Mouse (Mus musculus) c-Kit-positive CD71-positive TER-119-negative erythroid progenitor cells, embryonic 14.5 days (primary cell): Measurements from ENCODE around the gene Trp53i13.
A peak's percentile ranks its signal among the peaks of the same experiment; 100 is the strongest.

ENCODE experiments used
- DNase-seq: peaks from one replicate; pipeline ENCODE4 v3.0.0-alpha.2; 2013; ENCODE audit warnings: low read depth

Gene Trp53i13

DNA sequence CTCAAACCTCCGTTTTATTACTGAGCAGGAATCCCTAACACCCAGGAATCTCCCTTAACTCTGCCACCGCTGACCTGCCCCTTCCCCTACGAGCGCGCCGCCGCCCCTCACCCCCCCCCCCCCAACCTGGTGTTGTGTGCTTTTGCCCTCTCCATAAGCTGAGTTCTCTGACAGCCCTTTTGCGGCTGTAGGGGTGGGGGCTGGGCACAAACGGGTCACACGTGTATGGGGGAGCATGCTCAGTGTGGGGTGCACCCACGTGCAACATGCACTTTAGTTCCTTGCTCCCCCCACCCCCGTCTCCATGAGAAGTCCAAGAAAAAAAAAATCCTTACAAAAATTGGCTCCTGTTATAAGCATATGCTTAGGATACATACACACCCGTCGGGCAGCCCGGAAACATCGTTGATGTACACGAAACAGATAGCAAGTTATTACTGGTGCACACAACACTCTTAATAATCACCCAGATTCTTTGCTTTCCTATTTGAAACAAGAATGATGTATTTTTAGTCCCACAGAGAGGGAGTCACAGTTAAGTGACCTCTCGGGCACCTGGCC is 23.4 kb downstream of the Trp53i13 start:
- no peak for DNase-seq

DNA sequence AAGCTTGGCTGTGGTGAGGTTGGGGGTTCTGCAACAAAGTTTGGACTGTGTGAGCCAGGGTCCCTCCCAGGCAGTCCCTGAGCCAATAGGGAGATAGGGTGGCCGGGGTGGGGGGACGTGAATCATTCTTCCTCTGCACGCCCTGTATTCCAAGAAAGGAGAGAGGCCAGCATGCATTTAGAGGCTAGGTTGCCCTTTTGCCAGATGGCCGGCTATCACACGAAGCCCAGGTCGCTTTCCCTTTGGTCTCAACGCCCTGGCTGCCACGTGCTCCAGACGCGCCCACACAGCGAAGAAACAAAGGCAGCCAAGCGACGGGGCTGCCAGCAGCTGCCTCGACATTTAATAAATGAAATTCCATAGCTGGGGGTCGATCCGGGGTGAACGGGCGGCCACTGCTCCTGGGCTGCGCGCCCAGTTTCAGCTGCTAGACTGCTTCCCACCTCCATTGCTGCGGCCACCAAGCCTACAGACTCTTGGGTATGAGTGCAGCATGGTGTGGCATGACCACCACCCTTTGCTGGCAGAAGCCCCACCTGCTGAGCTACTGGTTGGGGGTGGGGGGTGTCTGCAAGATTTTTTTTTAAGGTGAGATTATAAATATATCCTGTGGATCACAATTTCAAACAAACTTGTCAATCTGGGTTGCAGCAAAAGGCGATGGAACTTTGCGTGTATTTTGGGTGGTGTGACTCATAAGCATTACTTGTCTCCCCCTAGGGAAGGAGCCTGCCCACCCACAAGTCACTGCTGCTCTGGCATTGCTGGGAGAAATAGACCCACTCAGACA is 24.1 kb downstream of the Trp53i13 start:
- DNase-seq = no peak

DNA sequence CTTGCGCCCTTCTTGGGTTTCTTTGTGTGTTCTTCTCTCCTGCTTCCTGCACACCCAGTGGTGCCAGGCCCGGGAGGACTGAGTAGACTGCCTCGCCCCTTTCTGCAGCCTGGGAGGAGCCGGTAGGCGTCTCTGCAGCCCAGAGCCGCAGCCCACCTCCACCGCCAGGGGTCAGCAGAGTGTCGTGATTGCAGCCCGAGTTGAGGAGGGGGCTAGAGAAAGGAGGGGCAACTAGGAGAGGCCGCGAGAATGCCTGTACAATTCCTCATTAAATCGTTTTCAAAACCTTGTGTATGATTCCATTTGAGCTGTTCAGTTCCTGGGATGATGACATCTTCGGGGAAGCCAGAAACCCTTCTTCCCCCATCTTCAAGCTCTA is 24.7 kb downstream of the Trp53i13 start:
- DNase-seq = no peak

DNA sequence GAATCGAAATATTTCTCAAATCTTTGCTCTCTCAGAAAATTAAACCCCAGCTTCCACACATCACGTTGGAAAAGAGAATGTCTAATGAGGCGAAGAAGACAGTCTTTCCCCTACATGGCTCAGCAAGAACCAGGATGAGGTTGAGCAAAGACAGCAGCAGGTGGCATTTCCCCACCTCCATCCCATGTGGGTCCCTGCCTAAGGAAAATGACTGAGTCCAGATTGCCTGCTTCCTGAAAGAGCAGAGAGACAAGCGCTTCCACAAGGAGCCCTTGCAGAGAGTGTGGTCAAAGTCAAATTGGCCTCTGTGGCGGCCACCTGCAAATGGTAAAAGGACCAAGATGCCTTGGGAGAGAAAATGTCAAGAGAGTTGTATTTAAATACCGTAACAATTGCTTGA is 25.3 kb downstream of the Trp53i13 start:
- DNase-seq = no peak

DNA sequence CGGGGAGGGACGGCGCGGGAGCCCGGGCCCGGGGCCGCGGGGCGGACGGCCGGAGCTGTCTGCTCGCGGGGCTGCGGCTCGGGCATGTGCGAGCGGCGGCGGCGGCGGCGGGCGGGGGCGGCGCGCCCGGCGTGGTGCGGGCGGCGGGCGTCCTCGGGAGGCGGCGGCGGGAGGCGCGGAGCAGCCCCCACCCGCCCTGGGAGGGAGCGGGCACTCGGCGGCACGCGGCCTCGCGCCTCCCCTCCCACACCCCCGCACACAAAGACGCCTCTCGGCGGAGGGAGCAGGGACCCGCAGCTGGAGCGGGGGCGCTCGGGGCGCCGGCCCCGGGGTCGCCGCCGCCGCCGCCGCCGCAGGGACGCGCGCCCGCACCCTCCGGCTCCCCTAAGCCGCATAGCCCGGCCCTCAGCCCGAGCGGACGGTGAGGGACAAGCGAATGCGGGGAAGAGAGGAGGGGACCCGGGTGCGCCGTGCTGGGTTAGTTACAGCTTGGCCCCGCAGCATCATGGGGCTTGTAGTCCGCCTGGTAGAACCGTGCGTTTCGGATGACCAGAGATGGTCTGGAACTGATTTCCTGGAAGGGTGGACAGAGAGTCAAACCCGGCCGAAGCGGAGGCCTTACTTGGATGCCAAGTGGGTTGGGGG is 26.1 kb downstream of the Trp53i13 start, which contains the start of gene Ankrd13b:
TSS of gene Ankrd13b (minus strand) at position 88 of the 645 bp plus-strand sequence.
- DNase-seq = no peak

DNA sequence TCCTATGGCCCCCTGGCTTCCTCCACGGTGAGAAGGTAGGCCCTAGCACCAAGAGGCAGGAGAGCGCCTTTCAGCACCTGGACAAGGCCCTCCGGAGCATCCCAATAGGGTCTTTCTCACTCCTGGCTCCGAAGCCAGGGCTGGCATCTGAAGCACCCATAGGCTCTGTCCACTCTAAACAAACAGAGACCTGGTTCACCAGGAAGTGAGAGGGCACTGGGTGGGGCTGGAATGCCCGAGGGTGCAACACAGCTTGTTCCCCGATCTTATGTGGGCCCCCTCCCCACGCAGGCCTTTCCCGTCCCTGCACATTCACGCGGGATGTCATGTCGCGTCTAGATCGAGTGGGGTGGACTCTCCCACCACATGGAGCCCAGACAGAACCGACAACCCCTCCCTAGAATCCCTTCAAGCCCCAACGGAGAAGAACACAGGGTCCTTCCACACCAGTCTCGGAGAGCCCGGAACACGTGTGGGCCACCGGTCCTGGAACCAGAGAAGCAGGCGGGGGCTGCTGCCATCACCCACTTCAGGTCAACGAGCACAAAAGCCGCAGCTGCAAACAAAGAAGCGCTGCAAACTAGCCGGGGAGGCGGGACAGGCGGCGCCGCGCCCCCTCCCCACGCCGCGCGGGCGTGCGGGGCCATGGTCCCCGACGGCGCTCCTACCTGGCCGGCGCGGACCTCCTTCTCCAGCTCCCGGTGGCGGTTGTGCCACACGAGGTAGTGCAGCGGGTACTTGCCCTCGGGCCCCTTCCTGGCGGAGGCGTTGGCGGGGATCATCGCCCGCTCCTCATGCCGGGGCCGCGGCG is 26.8 kb downstream of the Trp53i13 start:
- no peak for DNase-seq

DNA sequence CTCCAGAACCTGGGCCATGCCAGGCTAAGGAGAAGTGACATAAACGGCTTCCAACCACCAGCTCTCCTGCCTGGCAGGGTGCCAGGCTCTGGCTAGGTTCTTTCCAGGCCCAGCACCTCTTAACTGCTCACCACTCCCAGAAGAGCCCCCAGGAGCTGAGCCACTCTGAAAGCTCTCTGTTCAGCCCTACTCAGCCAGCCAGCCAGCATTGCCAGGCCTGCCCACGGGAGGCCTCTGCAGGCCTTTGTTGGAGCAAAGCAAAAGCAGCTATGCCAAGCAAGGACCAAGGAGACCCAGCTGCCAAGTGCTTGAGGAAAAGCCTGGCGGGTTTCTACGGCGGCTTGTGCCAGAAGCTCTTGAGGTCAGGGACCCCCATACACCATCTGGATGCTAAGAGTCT is 29.0 kb downstream of the Trp53i13 start:
- no peak for DNase-seq

DNA sequence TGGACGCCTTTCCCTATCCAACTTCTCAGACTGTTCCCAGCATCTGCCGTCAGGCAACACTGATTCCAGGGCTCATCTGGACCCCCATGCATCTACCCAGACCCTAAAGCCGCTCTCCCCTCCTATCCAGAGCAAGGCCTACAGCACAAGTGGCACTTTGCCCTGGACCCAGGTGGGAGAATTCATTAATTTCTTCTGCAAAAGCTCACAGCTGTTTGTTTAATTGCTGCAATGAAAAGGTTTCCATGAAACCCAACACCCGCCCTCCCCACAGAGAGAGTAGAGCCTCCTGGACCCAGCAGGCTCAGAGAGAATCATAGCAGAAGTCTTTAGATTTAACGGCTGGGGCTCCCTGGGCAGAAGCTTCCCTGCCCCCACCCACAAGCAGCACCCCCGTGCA is 30.6 kb downstream of the Trp53i13 start:
- DNase-seq = no peak

DNA sequence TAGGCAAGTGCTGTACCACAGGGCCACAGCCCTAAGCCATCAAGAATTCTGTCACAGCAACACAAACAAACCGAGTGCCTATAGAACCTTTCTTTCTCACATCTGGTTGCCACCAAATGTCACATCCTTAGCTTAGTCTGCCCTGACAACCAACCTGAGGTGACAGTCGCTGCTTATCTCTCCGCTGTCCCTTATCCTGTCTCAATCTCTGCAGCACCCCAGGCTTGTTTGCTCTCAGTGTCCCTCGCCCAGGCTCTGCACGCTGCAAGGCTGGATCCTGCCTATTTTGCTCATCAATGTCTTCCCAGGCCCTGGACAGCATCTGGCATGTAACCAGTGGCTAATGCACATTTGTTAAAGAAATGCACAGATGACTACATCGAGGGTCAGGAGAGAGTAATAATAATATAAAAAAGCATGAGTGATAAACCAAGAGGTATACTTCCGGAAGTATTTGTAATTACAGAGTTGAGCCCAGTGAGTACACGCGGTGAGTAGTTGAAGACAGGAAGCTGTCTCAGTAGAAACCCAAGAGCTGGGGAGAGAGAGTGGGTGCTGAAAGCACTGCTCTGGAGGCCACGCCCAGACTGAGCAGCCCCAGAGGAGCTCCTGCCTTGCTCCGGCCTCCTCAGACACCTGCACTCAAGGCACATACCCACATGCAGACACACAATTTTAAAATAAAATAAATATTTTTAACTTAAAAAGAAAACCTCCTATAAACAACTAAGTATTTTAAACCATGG is 32.1 kb downstream of the Trp53i13 start:
- DNase-seq = no peak

DNA sequence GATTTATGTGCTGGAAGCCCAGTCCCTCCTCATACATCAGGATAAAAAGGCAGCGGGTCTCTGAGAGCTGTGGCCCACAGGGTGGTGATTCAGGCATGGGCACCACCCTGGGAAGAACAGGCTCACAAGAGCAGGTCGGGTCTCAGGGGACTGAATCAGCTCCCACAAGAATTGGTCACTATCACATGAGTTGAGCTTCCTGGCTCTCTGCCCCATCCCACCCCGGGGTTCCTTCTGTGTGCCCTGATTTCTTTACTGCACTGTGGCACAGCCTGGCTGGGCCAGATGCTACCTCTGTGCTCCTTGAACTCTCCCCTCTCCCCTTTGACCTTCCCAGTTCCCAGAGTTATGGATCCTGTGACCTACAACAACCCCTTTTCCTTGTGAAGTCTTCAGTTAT is 32.7 kb downstream of the Trp53i13 start:
- no peak for DNase-seq

DNA sequence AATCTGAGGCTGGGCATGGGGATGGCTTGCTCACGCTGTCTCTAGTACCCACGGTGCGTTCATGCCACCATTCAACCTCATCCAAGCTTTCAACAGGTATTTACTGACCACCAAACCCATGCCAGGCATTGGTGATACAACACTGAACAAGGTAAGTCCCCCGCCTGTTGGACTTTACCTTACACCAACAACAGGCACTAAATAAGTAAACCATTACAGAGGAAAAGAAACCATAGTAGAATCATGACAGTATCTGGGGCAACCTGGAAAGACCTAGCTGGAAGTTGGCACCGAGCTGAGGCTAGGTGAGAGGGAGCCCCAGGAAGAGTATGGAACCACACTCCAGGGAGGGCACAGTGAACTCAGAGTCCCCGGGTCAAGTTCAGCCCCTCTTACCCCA is 38.9 kb downstream of the Trp53i13 start:
- no peak for DNase-seq

DNA sequence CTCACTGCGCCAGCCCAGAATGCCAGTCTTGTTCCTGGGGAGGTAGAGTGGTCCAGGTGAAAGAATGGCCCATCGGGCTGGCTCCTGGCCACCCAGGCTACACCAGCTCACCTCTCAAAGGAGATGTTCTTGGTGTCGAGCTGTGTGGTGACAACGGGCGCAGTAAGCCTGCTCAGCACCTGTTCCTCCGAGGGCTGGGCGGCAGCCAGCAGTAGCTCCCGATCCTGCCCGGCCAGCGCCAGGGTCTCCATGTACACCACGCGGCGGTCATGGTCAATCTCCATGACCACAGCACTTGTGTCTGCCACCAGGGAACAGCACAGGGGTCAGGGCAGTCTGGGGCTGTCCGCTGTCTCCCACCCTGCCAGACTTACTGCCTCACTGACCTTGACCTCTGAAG is 39.6 kb downstream of the Trp53i13 start:
- DNase-seq = no peak

DNA sequence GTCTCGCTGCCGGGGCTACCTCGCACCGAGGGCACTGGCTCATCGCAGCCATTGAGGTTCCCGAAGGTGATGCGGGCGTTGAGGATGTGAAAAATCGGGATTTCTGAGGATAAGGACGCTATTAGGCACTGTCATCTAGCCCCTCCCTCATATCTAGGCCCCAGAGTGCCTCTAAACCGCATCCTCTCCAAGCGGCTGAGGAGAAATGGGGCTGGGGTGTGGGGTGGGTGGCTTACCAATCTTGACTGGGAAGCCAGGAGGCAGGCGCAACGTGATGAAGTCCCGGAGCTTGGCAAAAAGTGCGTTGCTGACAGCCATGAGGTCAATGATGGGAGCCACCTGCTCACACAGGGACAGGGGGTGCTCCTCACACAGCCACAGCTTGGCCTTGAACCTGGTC is 43.0 kb downstream of the Trp53i13 start:
- DNase-seq = no peak

DNA sequence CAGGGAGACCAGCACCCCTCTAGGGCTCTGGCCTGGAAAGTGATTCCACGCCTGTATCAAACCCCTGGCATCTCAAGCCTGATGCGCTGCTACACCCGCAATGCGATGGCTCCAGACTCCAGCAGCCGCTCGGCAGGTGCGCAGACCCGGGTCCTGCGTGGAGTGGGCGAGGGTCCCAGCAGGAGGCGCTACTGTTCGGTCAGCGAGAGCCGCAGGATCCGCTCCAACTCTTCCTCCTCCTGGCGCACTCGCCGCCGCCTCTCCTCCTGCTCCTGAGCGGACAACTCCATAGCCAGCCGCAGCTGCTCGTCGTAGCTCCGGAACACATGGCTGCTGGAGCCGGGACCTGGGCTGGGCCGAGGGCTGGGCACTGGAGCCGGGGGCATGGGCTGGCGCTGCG is 44.4 kb downstream of the Trp53i13 start:
- DNase-seq = no peak

DNA sequence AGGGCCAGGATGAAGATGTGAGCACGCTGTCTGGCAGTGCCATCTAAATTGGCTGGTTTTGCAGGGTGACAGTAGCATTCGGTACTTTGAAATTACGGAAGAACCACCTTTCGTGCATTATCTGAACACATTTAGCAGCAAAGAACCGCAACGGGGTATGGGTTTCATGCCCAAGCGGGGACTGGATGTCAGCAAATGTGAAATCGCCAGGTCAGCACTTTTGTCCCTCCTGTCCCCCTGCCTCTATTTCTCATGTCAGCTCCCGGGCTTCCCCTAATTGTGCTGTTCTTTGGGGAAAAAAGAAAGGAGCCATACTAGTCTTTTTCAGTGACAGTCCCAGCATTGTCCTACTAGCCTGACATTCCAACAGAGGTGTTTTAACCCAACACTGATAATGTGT is 47.4 kb downstream of the Trp53i13 start:
- DNase-seq = no peak

DNA sequence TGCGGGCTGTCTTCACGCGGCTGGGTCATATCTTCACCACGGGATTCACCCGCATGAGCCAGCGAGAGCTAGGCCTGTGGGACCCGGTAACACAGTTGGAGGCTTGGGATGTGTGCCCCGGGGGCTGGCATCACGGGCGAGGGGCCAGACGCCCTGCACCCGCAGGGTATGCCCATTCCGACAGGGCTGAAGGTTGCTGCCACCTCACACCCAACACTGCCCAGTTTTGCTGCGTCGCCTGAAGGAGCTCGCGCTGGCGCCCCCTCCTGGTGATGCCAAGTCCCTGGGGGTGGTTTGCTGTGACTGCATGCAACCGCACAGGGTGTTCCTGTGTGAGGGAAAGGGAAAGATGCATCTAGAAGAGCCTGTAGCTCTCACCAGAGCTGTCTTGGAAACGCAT is 48.0 kb downstream of the Trp53i13 start:
- DNase-seq = peak; percentile 63

DNA sequence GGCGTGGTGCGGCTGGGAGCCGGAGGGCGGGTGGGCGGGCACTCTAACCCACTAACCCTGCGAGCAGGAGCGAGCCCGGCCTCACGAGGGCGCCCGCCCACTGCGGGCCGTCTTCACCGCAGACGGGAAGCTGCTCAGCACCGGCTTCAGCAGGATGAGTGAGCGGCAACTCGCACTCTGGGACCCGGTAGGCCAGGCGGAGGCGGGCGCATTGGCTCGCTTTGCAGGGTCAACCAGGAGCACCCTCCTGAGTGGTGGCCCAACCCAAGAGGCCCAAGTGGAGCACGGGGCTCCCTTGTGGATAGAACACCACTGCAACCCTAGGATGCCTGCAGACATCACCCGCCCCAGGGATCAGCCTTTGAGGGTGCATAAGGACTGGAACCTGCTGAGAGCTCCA is 48.6 kb downstream of the Trp53i13 start:
- peak; percentile 36 for DNase-seq

DNA sequence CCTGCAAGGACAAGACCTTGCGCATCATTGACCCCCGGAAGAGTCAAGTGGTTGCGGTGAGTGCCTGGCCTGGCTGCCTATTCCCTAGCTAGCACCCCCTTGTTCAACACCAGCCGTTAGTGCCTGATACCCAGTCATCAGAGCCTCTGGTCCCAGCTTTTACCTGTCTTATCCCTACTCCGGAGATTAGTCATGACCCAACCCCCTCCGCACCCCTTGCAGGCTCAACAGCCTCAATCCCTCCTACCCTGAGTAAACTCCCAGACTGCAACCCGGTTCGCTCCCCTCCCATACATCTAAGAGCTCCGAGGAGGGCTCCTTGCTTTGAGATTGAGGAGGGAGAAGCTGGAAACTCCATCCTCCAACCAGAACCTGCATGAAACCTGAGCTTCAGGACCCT is 49.2 kb downstream of the Trp53i13 start:
- DNase-seq = no peak

DNA sequence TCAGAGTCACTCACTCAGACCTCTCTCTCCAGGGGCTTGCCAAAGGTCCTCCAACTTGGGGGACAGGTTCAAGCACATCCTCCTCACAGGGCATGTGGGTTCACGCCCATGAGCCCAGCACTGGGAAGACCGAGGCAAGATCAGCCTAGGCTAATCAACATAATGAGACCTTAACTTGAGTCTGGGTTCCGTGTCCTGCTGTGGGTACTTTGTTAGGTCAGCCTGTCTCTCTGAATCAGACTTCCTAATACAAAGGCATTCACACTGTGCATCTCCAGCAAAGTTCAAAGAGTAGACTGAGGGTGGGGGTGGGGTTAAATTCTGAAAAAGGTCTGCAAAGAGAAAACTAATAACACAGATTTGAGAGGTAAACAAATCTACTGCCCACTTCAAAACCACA is 50.7 kb downstream of the Trp53i13 start:
- no peak for DNase-seq

DNA sequence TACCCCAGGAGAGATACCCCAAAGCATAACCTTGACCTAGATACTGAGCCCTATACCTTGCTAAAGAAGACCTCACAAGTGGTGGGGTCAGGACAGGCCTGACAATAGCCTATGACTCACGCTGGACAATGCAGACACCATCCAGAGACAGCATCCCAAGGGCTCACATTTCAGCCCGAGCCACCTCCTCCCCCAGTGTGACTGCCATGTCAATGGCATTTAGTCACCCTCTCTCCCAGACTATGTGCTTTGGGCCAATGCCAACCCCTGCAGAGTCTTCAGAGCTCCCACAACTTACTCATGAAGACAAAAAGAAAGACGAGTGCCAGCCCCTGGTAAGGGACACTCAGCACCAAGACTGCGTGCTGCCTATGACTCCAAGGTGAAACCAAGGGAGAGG is 51.1 kb downstream of the Trp53i13 start:
- no peak for DNase-seq

DNA sequence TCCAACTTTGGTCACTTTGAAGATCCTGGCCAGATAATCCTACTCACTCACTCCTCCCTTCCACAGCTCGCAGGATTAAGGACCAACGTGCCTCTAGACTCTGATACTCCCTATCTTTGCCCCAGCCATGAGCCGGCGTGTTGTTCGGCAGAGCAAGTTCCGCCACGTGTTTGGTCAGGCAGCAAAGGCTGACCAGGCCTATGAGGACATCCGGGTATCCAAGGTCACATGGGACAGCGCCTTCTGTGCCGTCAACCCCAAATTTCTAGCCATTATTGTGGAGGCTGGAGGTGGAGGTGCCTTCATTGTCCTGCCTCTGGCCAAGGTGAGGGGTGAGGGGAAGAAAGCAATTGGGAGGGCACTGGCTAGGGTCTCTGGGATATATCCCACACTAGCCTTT is 52.0 kb downstream of the Trp53i13 start:
- no peak for DNase-seq

DNA sequence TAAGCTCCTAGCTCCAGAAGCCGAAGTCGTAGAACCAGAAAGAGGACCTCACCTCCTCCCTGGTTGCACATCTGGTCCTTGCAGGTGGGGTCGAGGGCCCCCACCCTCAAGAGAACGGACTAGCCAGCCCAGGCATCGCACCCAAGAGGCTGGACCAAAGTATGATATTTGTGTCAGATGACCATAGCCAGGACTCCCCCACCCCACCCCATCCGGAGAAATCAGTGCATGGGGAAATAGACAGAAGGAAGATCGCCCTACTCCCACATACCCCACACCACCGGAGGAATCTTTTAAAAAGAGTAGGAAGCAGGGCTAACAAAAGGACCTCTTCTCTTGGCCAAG is 52.7 kb downstream of the Trp53i13 start:
- no peak for DNase-seq
